Mouse (Mus musculus): ENCODE measurements around the gene Stoml3. TPM values are rescaled to one million over a fixed set of nuclear protein-coding genes. Genes with fewer than 3 reads are reported as not detected.

Stoml3 gene
- not detected in 2 replicates for polyA plus RNA-seq (2015; fragmentation: Nextera tagmentation; extraction: Ambion mirVana)

DNA sequence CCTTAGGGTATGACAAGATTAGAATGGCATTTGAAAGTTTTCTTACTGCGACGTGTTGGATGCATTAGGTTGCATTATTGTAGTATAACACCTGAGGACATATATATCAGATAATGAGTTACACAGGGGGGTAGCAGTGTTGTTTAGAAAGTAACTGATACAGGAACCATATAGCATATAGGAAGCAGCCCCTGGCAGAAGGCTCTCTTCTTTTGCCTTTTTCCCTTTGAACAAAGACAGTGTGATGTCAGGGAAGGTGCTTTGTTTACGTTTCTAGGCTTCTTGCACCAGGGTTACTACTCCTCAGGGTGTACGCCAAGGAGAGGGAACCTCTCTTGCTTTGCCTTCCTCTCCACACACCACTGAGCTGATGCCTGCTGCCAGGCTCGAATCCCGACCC lies at the start of gene Stoml3:
Gene Stoml3 (plus strand): TSS at position 301 of the 400 bp plus-strand sequence.
- no peaks in the 10 kb centered on the region for H3K9me3 ChIP-seq
- no peaks in the 10 kb centered on the region for H3K36me3 ChIP-seq
- H3K4me2 ChIP-seq, result peak within 1 kb of the TSS; percentile 24; the same call in 1 of the 2 replicates
- H3K4me3 ChIP-seq, result no peak within 1 kb of the TSS
- peak within 1 kb of the TSS; percentile 75 for H3K27ac ChIP-seq (replicated peaks)
- H3K4me1 ChIP-seq, result peaks cover 28% of the 10 kb centered on the region
- no peak for ATAC-seq (ENCODE audit: extremely low read depth, insufficient number of reproducible peaks, low FRiP score, low TSS enrichment)
- peak within 1 kb of the TSS; percentile 56 for H3K9ac ChIP-seq
- H3K27me3 ChIP-seq (replicated peaks), result no peaks in the 10 kb centered on the region
- WGBS, result 69% methylated on average over 6 of the region's 6 CpGs

DNA sequence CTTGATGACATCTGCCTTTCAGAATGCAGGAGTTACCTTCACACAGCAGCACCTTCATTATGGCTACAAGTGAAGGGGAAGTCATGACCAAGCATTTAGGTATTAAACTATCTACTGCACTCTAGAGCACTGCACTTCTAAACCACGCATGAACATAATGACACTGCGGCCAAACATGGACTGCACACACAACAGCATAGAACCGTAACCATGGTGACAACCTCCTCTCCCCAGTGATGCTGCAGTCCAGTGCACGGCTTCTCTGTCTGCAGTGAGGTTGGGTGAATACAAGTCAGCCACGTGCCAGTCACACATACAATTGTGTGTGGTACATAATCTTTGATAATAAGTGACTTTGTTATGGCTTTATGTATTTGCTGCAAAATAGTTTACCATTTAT lies 42.9 kb upstream of the Stoml3 start:
- Histone ChIP-seq H3K4me2 (no peak overlapping the region), H3K36me3 (peaks cover 24% of the 10 kb centered on the region), H3K4me3 (no peak overlapping the region), H3K9ac (no peak overlapping the region), H3K4me1 (peaks cover 7% of the 10 kb centered on the region; the same call in 1 of the 2 replicates), H3K27ac (replicated peaks) (no peak overlapping the region), H3K9me3 (no peaks in the 10 kb centered on the region), H3K27me3 (replicated peaks) (no peaks in the 10 kb centered on the region)
- no peak for ATAC-seq (ENCODE audit: extremely low read depth, insufficient number of reproducible peaks, low FRiP score, low TSS enrichment)
- WGBS, result 85% methylated on average over 5 of the region's 5 CpGs

GRCm38 (mm10) chr3:53446801-53447200 lies 41.7 kb upstream of the Stoml3 start:
- Histone ChIP-seq H3K9me3 (no peaks in the 10 kb centered on the region), H3K4me3 (no peak overlapping the region), H3K27me3 (replicated peaks) (no peaks in the 10 kb centered on the region), H3K9ac (no peak overlapping the region), H3K27ac (replicated peaks) (no peak overlapping the region), H3K4me1 (peaks cover 12% of the 10 kb centered on the region; the same call in 1 of the 2 replicates), H3K36me3 (peaks cover 37% of the 10 kb centered on the region), H3K4me2 (no peak overlapping the region)
- ATAC-seq (ENCODE audit: extremely low read depth, insufficient number of reproducible peaks, low FRiP score, low TSS enrichment), result no peak
- WGBS, result 88% methylated on average over 3 of the region's 3 CpGs

- Histone ChIP-seq H3K9ac (no peak overlapping the region), H3K4me1 (peaks cover 12% of the 10 kb centered on the region; the same call in 1 of the 2 replicates), H3K4me3 (no peak overlapping the region), H3K9me3 (no peaks in the 10 kb centered on the region), H3K4me2 (no peak overlapping the region), H3K36me3 (peaks cover 51% of the 10 kb centered on the region), H3K27ac (replicated peaks) (0 out of 2 replicates have a peak overlapping the region, but pooled peaks have one; percentile 3), H3K27me3 (replicated peaks) (no peaks in the 10 kb centered on the region)
- 21% methylated on average over 2 of the region's 2 CpGs for WGBS
- no peak for ATAC-seq (ENCODE audit: extremely low read depth, insufficient number of reproducible peaks, low FRiP score, low TSS enrichment)
Measured at GRCm38 (mm10) chr3:53448208-53448607, 40.2 kb upstream of the Stoml3 start.

GRCm38 (mm10) chr3:53450666-53451065 lies 37.8 kb upstream of the Stoml3 start:
- Histone ChIP-seq H3K4me2 (no peak overlapping the region), H3K4me1 (peaks cover 12% of the 10 kb centered on the region; the same call in 1 of the 2 replicates), H3K9me3 (no peaks in the 10 kb centered on the region), H3K4me3 (no peak overlapping the region), H3K9ac (no peak overlapping the region), H3K36me3 (peaks cover 75% of the 10 kb centered on the region), H3K27me3 (replicated peaks) (no peaks in the 10 kb centered on the region), H3K27ac (replicated peaks) (no peak overlapping the region)
- no peak for ATAC-seq (ENCODE audit: extremely low read depth, insufficient number of reproducible peaks, low FRiP score, low TSS enrichment)
- WGBS, result 92% methylated on average over 11 of the region's 11 CpGs

DNA sequence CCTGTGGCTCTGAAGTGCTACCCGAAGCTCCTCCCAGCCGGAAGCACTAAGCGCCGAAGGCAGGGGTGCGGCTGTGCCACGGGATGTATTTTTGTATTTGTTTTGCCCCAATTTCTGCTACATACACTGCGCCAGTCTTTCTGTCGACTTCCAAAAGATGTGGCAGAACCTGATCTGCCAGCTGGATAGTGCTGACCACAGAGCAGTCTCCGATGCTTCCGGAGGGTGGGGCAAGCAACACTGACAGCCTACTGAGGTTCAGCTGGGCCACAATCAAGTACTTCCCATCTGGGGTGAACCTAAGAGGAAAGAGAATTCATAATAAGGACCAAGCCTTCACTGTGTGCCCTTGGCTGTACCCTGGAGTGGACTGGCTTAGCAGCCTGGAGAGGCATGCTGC lies 36.1 kb upstream of the Stoml3 start:
- Histone ChIP-seq H3K27me3 (replicated peaks) (no peaks in the 10 kb centered on the region), H3K36me3 (peaks cover 86% of the 10 kb centered on the region), H3K4me3 (no peak overlapping the region), H3K4me1 (peaks cover 12% of the 10 kb centered on the region; the same call in 1 of the 2 replicates), H3K27ac (replicated peaks) (no peak overlapping the region), H3K9ac (no peak overlapping the region), H3K4me2 (no peak overlapping the region), H3K9me3 (no peaks in the 10 kb centered on the region)
- WGBS, result 89% methylated on average over 10 of the region's 10 CpGs
- no peak for ATAC-seq (ENCODE audit: extremely low read depth, insufficient number of reproducible peaks, low FRiP score, low TSS enrichment)

DNA sequence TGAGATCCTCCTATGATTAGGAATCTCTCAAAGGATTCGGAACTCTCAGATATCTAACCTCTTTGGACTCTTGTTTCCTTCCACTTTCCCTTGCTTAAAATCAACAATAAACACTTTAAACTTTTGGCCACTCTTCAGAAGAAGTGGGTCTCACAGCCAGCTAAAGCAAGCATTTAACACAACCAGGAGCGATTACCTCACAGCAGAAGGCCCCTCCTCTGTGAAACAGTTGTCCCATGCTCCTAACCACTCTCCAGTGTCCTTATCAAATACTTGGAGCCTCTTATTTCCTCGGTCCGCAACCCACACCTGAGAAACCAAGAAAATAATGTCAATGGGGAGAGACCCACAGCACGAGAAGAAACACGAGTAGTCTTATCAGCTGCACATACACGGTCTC lies 35.1 kb upstream of the Stoml3 start:
- peaks cover 93% of the 10 kb centered on the region for H3K36me3 ChIP-seq
- WGBS, result 77% methylated on average over 7 of the region's 7 CpGs
- no peak overlapping the region for H3K27ac ChIP-seq (replicated peaks)
- H3K9me3 ChIP-seq, result no peaks in the 10 kb centered on the region
- ATAC-seq (ENCODE audit: extremely low read depth, insufficient number of reproducible peaks, low FRiP score, low TSS enrichment), result no peak
- no peak overlapping the region for H3K4me3 ChIP-seq
- no peaks in the 10 kb centered on the region for H3K27me3 ChIP-seq (replicated peaks)
- H3K4me1 ChIP-seq, result peaks cover 8% of the 10 kb centered on the region; the same call in 1 of the 2 replicates
- H3K4me2 ChIP-seq, result no peak overlapping the region
- no peak overlapping the region for H3K9ac ChIP-seq

- Histone ChIP-seq H3K27ac (replicated peaks) (no peak overlapping the region), H3K9me3 (no peaks in the 10 kb centered on the region), H3K9ac (no peak overlapping the region), H3K4me3 (no peak overlapping the region), H3K4me1 (peaks cover 8% of the 10 kb centered on the region; the same call in 1 of the 2 replicates), H3K4me2 (no peak overlapping the region), H3K36me3 (peaks cover 95% of the 10 kb centered on the region), H3K27me3 (replicated peaks) (no peaks in the 10 kb centered on the region)
- no peak for ATAC-seq (ENCODE audit: extremely low read depth, insufficient number of reproducible peaks, low FRiP score, low TSS enrichment)
- 90% methylated on average over 6 of the region's 6 CpGs for WGBS
Measured at GRCm38 (mm10) chr3:53454005-53454404, 34.4 kb upstream of the Stoml3 start.

GRCm38 (mm10) chr3:53454561-53454960 lies 33.9 kb upstream of the Stoml3 start:
- H3K36me3 ChIP-seq, result peaks cover 98% of the 10 kb centered on the region
- H3K27me3 ChIP-seq (replicated peaks), result no peaks in the 10 kb centered on the region
- WGBS, result 81% methylated on average over 6 of the region's 6 CpGs
- H3K9me3 ChIP-seq, result no peaks in the 10 kb centered on the region
- peaks cover 8% of the 10 kb centered on the region; the same call in 1 of the 2 replicates for H3K4me1 ChIP-seq
- no peak overlapping the region for H3K4me2 ChIP-seq
- no peak overlapping the region for H3K9ac ChIP-seq
- ATAC-seq (ENCODE audit: extremely low read depth, insufficient number of reproducible peaks, low FRiP score, low TSS enrichment), result no peak
- H3K27ac ChIP-seq (replicated peaks), result no peak overlapping the region
- no peak overlapping the region for H3K4me3 ChIP-seq

DNA sequence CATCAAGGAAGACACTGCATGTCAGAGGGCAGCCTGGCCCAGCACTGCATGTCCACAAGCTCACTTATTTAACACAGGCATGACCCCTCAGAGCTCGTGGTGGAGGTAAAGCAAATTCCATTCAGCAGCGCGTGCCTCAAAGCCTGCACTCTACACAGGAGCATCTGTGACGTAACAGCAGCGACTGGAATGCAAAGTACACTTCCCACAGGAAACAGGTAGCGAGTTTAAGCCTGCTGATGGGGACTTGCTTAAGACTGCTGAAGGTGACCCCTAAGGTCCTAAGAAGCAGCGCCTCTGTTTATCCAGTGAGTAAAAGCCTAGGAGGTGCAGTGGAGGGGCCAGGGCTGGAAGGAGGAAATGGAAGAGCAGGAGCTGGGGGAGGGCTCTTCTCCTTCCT lies 33.5 kb upstream of the Stoml3 start:
- no peak for ATAC-seq (ENCODE audit: extremely low read depth, insufficient number of reproducible peaks, low FRiP score, low TSS enrichment)
- 67% methylated on average over 7 of the region's 7 CpGs for WGBS
- Histone ChIP-seq H3K9me3 (no peaks in the 10 kb centered on the region), H3K36me3 (peaks cover 98% of the 10 kb centered on the region), H3K27me3 (replicated peaks) (no peaks in the 10 kb centered on the region), H3K27ac (replicated peaks) (no peak overlapping the region), H3K9ac (no peak overlapping the region), H3K4me3 (no peak overlapping the region), H3K4me2 (no peak overlapping the region), H3K4me1 (peaks cover 6% of the 10 kb centered on the region; the same call in 1 of the 2 replicates)

- Histone ChIP-seq H3K4me1 (peaks cover 27% of the 10 kb centered on the region), H3K4me2 (no peak overlapping the region), H3K9me3 (no peaks in the 10 kb centered on the region), H3K27ac (replicated peaks) (no peak overlapping the region), H3K36me3 (peaks cover 83% of the 10 kb centered on the region), H3K27me3 (replicated peaks) (no peaks in the 10 kb centered on the region), H3K9ac (no peak overlapping the region), H3K4me3 (no peak overlapping the region)
- no peak for ATAC-seq (ENCODE audit: extremely low read depth, insufficient number of reproducible peaks, low FRiP score, low TSS enrichment)
- WGBS, result 68% methylated on average over 5 of the region's 5 CpGs
Measured at GRCm38 (mm10) chr3:53457750-53458149, 30.7 kb upstream of the Stoml3 start.

DNA sequence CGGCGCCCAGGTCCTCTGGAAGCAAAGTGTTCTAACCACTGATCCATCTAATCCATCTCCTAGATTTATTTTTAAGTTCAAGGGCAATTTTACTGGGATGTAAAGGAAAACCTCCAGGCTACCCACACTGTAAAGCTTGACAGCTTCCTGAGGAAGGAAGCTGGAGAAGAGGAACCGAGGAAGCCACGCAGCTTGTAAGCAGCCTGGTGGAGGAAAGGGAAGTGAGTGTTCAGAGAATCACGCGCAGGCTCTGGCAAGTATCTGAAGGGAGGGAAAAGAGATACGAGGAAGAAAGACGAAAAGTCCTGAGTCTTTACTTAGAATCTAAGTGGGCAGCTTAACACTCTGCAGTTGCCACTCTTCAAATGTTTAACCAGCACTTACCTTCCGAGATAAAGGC lies 28.3 kb upstream of the Stoml3 start:
- Histone ChIP-seq H3K4me3 (no peak overlapping the region), H3K4me2 (no peak overlapping the region), H3K36me3 (peaks cover 59% of the 10 kb centered on the region), H3K27ac (replicated peaks) (0 out of 2 replicates have a peak overlapping the region, but pooled peaks have one; percentile 0), H3K4me1 (peaks cover 32% of the 10 kb centered on the region), H3K9me3 (no peaks in the 10 kb centered on the region), H3K27me3 (replicated peaks) (no peaks in the 10 kb centered on the region), H3K9ac (no peak overlapping the region)
- WGBS, result 67% methylated on average over 9 of the region's 9 CpGs
- no peak for ATAC-seq (ENCODE audit: extremely low read depth, insufficient number of reproducible peaks, low FRiP score, low TSS enrichment)

Measured in heart, embryonic 13.5 days (tissue).